Mouse (Mus musculus): ENCODE measurements at regions not wholly inside any gene's neighbourhood (a gene's known extent, or its start where the extent isn't known, plus 50 kb on each side); places are given as distances from the start of the nearest gene placed in this dataset.

- no peak for ATAC-seq (ENCODE audit: poor library complexity, severe bottlenecking)
These were observed 462.1 kb upstream of the Arglu1 start for GRCm38 (mm10) chr8:9152313-9152925.

GRCm38 (mm10) chr8:9144362-9144761 is 454.0 kb upstream of the Arglu1 start:
- ATAC-seq (ENCODE audit: poor library complexity, severe bottlenecking), result no peak

GRCm38 (mm10) chr8:9139781-9140180 is 449.5 kb upstream of the Arglu1 start:
- no peak for ATAC-seq (ENCODE audit: poor library complexity, severe bottlenecking)

- ATAC-seq (ENCODE audit: poor library complexity, severe bottlenecking), result no peak
These were observed 448.8 kb upstream of the Arglu1 start for GRCm38 (mm10) chr8:9139059-9139620.

GRCm38 (mm10) chr8:9133758-9134157 is 443.4 kb upstream of the Arglu1 start:
- no peak for ATAC-seq (ENCODE audit: poor library complexity, severe bottlenecking)

- no peak for ATAC-seq (ENCODE audit: poor library complexity, severe bottlenecking)
These were observed 442.4 kb upstream of the Arglu1 start for GRCm38 (mm10) chr8:9132612-9133218.

- ATAC-seq (ENCODE audit: poor library complexity, severe bottlenecking), result no peak
These were observed 440.9 kb upstream of the Arglu1 start for GRCm38 (mm10) chr8:9131249-9131648.

GRCm38 (mm10) chr8:9124503-9124902 is 434.2 kb upstream of the Arglu1 start:
- ATAC-seq (ENCODE audit: poor library complexity, severe bottlenecking), result no peak

GRCm38 (mm10) chr8:9117809-9118737 is 427.8 kb upstream of the Arglu1 start:
- no peak for ATAC-seq (ENCODE audit: poor library complexity, severe bottlenecking)

- no peak for ATAC-seq (ENCODE audit: poor library complexity, severe bottlenecking)
These were observed 405.7 kb upstream of the Arglu1 start for GRCm38 (mm10) chr8:9095980-9096379.

- no peak for ATAC-seq (ENCODE audit: poor library complexity, severe bottlenecking)
These were observed 403.7 kb upstream of the Arglu1 start for GRCm38 (mm10) chr8:9094002-9094401.

- ATAC-seq (ENCODE audit: poor library complexity, severe bottlenecking), result no peak
These were observed 403.0 kb upstream of the Arglu1 start for GRCm38 (mm10) chr8:9093356-9093755.

- ATAC-seq (ENCODE audit: poor library complexity, severe bottlenecking), result no peak
These were observed 382.4 kb upstream of the Arglu1 start for GRCm38 (mm10) chr8:9072724-9073123.

- no peak for ATAC-seq (ENCODE audit: poor library complexity, severe bottlenecking)
These were observed 382.0 kb upstream of the Arglu1 start for GRCm38 (mm10) chr8:9072286-9072685.

GRCm38 (mm10) chr8:9070953-9071352 is 380.6 kb upstream of the Arglu1 start:
- no peak for ATAC-seq (ENCODE audit: poor library complexity, severe bottlenecking)

- no peak for ATAC-seq (ENCODE audit: poor library complexity, severe bottlenecking)
These were observed 379.5 kb upstream of the Arglu1 start for GRCm38 (mm10) chr8:9069845-9070244.

GRCm38 (mm10) chr8:9067731-9068130 is 377.4 kb upstream of the Arglu1 start:
- no peak for ATAC-seq (ENCODE audit: poor library complexity, severe bottlenecking)

- ATAC-seq (ENCODE audit: poor library complexity, severe bottlenecking), result no peak
These were observed 369.8 kb upstream of the Arglu1 start for GRCm38 (mm10) chr8:9060166-9060565.

GRCm38 (mm10) chr8:9055416-9055819 is 365.1 kb upstream of the Arglu1 start:
- ATAC-seq (ENCODE audit: poor library complexity, severe bottlenecking), result no peak

GRCm38 (mm10) chr8:9054801-9055200 is 364.5 kb upstream of the Arglu1 start:
- no peak for ATAC-seq (ENCODE audit: poor library complexity, severe bottlenecking)

- no peak for ATAC-seq (ENCODE audit: poor library complexity, severe bottlenecking)
These were observed 361.4 kb upstream of the Arglu1 start for GRCm38 (mm10) chr8:9051699-9052098.

Data from megakaryocyte, adult 5-6 weeks (primary cell).